Mouse (Mus musculus) neural tube, embryonic 12.5 days (tissue): ENCODE results near the gene Rarres1. TPM values are rescaled to one million over a fixed set of nuclear protein-coding genes. Genes with fewer than 3 reads are reported as not detected.

Experiments
- ATAC-seq: fragments of 200-750 bp; cut with Nextera tagmentation; 2 replicates; pipeline ENCODE4 v1.8.0; 2017; ENCODE audit warnings: low read depth, mild to moderate bottlenecking, moderate TSS enrichment, moderate library complexity; ENCODE audit not compliant: low FRiP score
- H3K27ac ChIP-seq: fragments of 300-500 bp; sonication (generic); 2 replicates; pipeline ENCODE4 v1.5.1; 2016
- H3K27me3 ChIP-seq: fragments of 300-500 bp; sonication (generic); replicated peaks from 2 replicates; pipeline ENCODE4 v1.6.1; 2016; ENCODE audit warnings: mild to moderate bottlenecking
- H3K36me3 ChIP-seq: fragments of 300-500 bp; sonication (generic); 2 replicates; pipeline ENCODE4 v1.6.1; 2016; ENCODE audit warnings: mild to moderate bottlenecking
- H3K4me1 ChIP-seq: fragments of 300-500 bp; sonication (generic); 2 replicates; pipeline ENCODE4 v1.6.1; 2016
- H3K4me2 ChIP-seq: fragments of 300-500 bp; sonication (generic); replicated peaks from 2 replicates; pipeline ENCODE4 v1.6.1; 2016; ENCODE audit warnings: mild to moderate bottlenecking
- H3K4me3 ChIP-seq: fragments of 300-500 bp; sonication (generic); 2 replicates; pipeline ENCODE4 v1.5.1; 2016
- H3K9ac ChIP-seq: fragments of 300-500 bp; sonication (generic); 2 replicates; pipeline ENCODE4 v1.6.1; 2016; ENCODE audit warnings: mild to moderate bottlenecking
- H3K9me3 ChIP-seq: fragments of 300-500 bp; sonication (generic); 2 replicates; pipeline ENCODE4 v1.6.1; 2016; ENCODE audit warnings: mild to moderate bottlenecking
- whole genome bisulfite sequencing: fragments of 180-500 bp; shearing (Covaris S2); methylation state at CpG from one replicate; pipeline ENCODE4 v1.1.7; 2016; 5-methylcytosine and 5-hydroxymethylcytosine counted together
- polyA plus RNA-seq: library from polyadenylated mRNA; unstranded; fragments of >200 nt; fragmentation: Nextera tagmentation; extraction: Ambion mirVana; gene quantifications from 2 replicates; pipeline ENCODE4 v1.2.1, GENCODE M21; 2016

The Rarres1 gene
- polyA plus RNA-seq, 1 experiment from 2014 or later: 1.8 TPM

DNA sequence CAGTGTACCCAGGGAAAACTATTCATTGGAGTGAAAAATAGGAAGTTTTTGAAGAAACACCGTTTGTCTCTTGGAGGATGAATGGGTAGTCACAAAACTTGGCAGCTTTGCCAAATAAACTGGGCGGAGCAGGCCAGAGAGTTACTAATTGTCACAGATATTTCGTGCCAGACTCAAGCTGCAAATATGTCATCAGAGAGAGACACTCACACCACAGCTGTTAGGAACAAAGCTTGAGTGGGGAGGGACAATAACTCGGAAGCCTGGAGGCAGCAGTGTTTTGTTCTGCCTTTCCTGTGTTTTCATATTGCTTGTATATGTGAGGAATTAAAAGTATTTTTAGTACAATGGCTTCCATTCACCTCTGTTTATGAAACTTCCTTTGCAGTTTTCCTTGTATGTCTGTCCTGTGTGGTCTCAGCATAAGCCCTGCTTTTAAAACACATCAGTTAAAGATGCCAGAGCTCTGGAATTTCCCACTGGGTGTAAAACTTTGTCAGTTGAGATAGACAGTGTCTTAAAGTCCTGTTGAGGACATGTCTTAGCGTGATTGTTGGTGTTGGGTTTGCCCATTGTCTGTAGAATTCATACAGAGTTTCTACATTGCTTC is 64.6 kb downstream of the Rarres1 start:
- Histone ChIP-seq H3K27ac (no peak overlapping the region), H3K36me3 (peaks cover 77% of the 10 kb centered on the region), H3K4me2 (no peak overlapping the region), H3K4me1 (no peaks in the 10 kb centered on the region), H3K9ac (no peak overlapping the region), H3K4me3 (no peak overlapping the region), H3K9me3 (no peaks in the 10 kb centered on the region), H3K27me3 (no peaks in the 10 kb centered on the region)
- ATAC-seq: no peak
- WGBS: 85% methylated on average over 5 of the region's 5 CpGs

DNA sequence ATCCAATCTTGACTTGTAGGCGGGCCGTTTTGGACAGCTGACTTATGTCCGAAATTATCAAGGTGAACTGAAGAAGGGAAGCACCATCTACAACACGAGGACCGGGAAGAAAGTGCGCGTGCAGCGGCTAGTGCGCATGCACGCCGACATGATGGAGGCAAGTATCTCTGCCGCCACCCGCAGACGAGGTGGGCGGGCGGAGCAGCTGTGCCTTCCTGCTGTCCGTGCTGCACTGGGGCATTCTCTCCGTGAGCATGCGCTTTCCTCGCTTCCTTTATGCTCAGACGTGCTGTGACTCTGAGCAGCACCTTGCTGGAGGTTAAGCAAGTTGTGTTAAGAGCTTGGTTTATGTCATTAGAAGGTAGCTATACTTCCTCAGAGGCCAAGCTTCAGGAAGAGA is 65.7 kb downstream of the Rarres1 start:
- Histone ChIP-seq H3K9ac (no peak overlapping the region), H3K4me1 (no peaks in the 10 kb centered on the region), H3K9me3 (no peaks in the 10 kb centered on the region), H3K36me3 (peaks cover 75% of the 10 kb centered on the region), H3K4me2 (no peak overlapping the region), H3K27ac (no peak overlapping the region), H3K4me3 (no peak overlapping the region), H3K27me3 (no peaks in the 10 kb centered on the region)
- no peak for ATAC-seq
- 94% methylated on average over 21 of the region's 21 CpGs for WGBS

DNA sequence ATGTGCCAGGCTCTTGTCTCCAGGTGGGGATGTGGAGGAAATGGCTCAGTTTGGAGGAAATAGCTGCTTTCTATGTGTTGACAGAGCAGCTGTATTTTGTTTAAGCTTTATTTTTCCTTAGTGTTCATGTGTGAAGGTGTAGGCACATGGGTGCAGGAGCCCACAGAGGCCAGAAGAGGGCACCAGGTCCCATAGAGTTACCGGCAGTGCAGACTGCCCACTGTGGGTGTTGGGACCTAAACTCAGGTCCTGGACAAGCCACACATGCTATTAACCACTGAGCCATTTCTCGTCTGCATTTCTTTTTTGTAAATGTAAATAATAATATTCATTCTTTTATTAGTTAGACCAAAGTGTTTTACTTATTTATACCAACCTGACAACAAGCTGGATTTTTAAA is 68.2 kb downstream of the Rarres1 start:
- WGBS: 91% methylated on average over 2 of the region's 2 CpGs
- Histone ChIP-seq H3K9me3 (no peaks in the 10 kb centered on the region), H3K27ac (no peak overlapping the region), H3K4me2 (no peak overlapping the region), H3K9ac (no peak overlapping the region), H3K36me3 (peaks cover 69% of the 10 kb centered on the region), H3K4me1 (no peaks in the 10 kb centered on the region), H3K4me3 (no peak overlapping the region), H3K27me3 (no peaks in the 10 kb centered on the region)
- ATAC-seq: no peak

DNA sequence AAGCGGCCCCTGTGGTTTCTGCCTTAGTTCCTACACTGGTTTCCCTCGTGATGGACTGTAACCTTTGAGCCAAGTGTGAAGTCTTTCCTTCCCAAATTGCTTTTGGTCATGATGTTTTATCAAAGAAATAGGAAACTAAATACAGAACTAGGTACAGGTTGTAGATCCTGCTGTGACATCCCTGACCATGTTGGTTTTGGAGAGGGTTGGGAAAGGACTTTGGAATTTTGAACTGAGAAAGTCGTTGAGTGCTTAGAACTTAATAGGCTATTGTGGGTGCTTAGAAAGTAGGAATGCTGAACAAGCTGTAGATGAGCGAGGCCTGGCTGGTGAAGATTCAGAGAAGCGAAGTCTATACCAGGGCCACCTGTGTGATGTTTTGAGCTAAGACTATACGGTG is 81.3 kb downstream of the Rarres1 start:
- Histone ChIP-seq H3K4me3 (no peak overlapping the region), H3K9me3 (no peaks in the 10 kb centered on the region), H3K27ac (no peak overlapping the region), H3K9ac (no peak overlapping the region), H3K4me2 (no peak overlapping the region), H3K36me3 (peaks cover 52% of the 10 kb centered on the region), H3K27me3 (no peaks in the 10 kb centered on the region), H3K4me1 (peaks cover 9% of the 10 kb centered on the region)
- ATAC-seq: no peak
- 93% methylated on average over 6 of the region's 6 CpGs for WGBS

DNA sequence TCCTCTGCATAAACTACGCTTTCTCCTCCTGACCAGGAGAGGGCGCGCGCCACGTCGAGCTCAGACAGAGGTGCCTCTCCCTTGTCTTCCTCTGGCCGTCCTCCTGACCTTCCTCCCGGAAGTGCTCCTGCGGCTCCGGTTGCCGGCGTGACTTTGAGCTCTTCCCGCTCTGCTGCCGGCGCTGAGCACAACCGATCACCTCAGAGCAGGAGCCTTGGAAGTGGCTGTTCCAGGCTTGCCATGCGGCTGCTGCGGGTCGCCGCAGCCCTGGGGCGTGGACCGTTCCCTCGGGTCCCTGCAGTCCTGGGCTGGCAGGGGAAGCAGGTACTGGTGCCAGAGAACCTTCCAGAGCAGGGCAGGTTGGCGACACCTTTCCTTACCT is 85.3 kb downstream of the Rarres1 start, which contains the start of gene Gfm1:
Gfm1 (plus strand) TSS at position 98 of the 382 bp plus-strand sequence.
- no peaks in the 10 kb centered on the region for H3K27me3 ChIP-seq
- peak within 1 kb of the TSS; percentile 90 for H3K4me2 ChIP-seq
- peak within 1 kb of the TSS; percentile 84 for H3K4me3 ChIP-seq
- peak; percentile 95 for ATAC-seq
- no peak within 1 kb of the TSS for H3K27ac ChIP-seq
- H3K9me3 ChIP-seq: peaks cover 12% of the 10 kb centered on the region
- peaks cover 9% of the 10 kb centered on the region for H3K4me1 ChIP-seq
- under 1% methylated on average over 24 of the region's 24 CpGs for WGBS
- H3K36me3 ChIP-seq: peaks cover 21% of the 10 kb centered on the region
- H3K9ac ChIP-seq: peak within 1 kb of the TSS; percentile 77

DNA sequence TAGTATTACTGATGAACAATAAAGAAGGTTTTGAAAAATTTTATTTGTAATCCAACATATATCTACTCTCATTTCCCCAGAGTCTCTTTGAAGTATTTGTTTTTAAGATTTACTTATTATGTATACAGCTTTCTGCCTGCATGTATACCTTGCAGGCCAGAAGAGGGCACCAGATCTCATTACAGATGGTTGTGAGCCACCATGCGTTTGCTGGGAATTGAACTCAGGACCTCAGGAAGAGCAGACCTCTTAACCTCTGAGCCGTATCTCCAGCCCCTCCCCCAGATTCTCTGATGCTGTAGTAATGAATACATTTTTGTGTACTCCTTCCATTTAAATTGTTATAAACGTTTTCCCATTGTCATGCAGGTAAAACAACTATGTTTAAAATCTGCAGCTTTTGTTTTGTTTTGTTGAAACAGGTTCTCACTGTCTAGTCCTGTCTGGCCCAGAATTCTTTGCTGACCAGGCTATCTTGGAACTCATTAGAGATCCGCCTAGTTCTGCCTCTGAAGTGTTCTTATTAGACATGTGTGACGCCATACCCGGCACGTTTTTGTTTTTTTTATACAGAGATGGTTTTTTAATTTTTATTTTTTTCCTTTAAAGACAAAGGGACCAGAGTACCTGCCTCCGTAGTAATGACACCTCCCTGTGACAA is 85.9 kb downstream of the Rarres1 start:
- peak; percentile 76 for ATAC-seq
- WGBS: 37% methylated on average over 8 of the region's 8 CpGs
- H3K4me1 ChIP-seq: peaks cover 9% of the 10 kb centered on the region
- H3K9me3 ChIP-seq: peaks cover 12% of the 10 kb centered on the region
- H3K36me3 ChIP-seq: peaks cover 19% of the 10 kb centered on the region
- no peak overlapping the region for H3K27ac ChIP-seq
- peak overlapping the region; percentile 90 for H3K4me2 ChIP-seq
- peak overlapping the region; percentile 84; the same call in 1 of the 2 replicates for H3K4me3 ChIP-seq
- H3K27me3 ChIP-seq: no peaks in the 10 kb centered on the region
- H3K9ac ChIP-seq: 0 out of 2 replicates have a peak overlapping the region, but pooled peaks have one; percentile 77

Other genes with a start within 250 kb of the Rarres1 start
- gene Mlf1, start 141.4 kb downstream of the Rarres1 start, polyA plus RNA-seq: 17.6 and 19.5 TPM in 2 replicates
- gene Gm17402, start 140.4 kb downstream of the Rarres1 start, polyA plus RNA-seq: not detected in 2 replicates
- 37.3 and 40.1 TPM in 2 replicates for gene Gfm1, start 85.4 kb downstream of the Rarres1 start, polyA plus RNA-seq
- 202 and 218 TPM in 2 replicates for gene Lxn, start 51.6 kb downstream of the Rarres1 start, polyA plus RNA-seq
- 53.5 and 53.9 TPM in 2 replicates for gene Mfsd1, start 67.2 kb upstream of the Rarres1 start, polyA plus RNA-seq